Mouse (Mus musculus) naive thymus-derived CD4-positive, alpha-beta T cell, adult 2 months (primary cell): Measurements from ENCODE around the gene Emilin3.
"Not testable (repeated sequence)": the region's sequence is repeated elsewhere in the genome, so short reads cannot be mapped to it uniquely, and the experiment has no call there.

Experiments
- DNase-seq: peaks from one replicate; pipeline ENCODE4 v3.0.0-alpha.2; 2011; ENCODE audit warnings: low read depth

Emilin3 gene

DNA sequence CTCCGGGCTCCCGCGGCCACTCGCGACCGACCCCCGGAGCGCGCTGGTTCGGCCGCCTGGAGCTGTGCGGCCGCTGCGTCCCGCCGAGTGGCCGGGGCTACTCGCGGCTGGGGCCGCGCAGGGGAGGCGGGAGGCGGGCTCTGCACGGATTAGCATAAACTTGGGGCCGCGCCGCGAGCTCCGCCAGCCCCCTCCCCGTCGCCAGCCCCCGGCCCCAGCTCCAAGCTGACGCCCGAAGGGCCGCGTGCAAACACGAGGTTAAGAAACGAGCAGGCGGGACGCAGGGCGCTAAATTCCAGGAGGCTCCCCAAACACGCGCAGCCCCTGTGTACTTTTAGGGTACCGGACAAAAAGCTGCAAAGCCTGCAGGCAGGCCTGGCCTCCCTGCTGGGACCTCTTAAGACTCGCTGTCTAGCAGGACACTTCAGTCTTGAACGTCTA, at the start of gene Emilin3:
Emilin3 (minus strand) TSS at position 98 of the 441 bp plus-strand sequence.
- DNase-seq, result no peak

DNA sequence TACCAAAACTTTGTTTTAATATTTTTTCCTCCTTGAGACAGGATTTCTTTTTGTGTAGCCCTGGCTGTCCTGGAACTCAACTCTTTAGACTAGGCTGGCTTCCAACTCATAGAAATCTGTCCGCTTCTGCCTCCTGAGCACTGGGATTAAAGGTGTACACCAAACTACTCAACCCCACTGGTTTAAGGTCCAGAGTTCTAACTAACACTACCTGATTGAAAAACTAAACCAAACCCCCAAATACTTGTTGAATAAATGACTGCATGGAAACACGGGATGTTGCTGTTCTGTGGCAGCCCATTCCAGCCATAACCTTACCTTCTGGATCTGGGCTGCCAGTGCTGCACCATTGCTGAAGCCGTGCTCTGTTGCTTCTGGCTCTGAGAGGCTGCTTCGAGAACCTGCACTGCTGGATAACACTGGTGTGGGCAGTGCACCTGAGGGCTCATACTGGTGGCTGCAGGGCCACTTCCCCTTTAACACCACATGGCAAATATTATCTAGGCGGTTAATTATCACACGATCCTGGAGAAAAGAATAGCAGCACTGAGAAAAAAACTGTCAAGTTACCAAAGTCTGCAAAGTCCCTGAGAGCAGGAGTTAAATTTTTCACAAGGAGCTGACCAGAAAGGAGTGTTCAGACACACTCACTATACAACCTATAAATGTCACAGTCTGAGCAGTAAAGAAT, 49.0 kb upstream of the Emilin3 start:
- no peak for DNase-seq

DNA sequence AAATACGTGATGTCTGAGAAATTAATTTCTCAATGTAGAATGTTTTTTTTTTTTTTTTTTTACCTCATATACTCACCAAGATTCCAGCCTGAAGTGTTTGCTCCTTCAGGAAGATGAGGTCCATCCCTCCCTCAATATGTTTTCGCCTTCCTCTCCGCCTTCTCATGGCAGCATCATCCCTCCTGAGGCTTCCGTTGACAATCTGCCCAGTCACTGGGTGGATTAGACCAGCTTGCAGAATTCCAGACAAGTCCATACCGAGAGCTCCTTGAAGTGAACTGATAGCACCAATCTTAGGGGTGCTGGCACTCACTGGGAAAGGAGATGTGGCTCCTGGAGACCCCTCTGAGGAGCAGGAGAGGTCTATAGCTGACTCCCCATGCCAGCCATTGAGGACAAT, 47.8 kb upstream of the Emilin3 start:
- no peak for DNase-seq

DNA sequence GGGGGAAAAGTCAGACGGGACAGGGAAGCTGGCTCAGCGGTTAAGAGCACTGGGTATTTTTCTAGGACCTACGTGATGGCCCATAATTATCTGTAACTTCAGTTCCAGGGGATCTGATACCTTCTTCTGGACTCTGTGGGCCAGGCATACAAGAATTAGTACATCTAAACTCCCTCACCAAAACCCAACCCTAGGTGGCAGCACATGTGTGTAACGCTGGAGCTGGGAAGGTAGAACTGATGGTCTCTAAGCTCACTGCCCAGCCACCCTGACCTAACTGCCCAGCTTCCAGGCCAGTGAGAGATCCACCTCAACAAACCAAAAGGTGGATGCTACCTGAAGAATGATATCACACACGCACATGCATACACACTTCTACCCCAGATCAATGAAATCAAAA, 46.6 kb upstream of the Emilin3 start:
- DNase-seq, result no peak

DNA sequence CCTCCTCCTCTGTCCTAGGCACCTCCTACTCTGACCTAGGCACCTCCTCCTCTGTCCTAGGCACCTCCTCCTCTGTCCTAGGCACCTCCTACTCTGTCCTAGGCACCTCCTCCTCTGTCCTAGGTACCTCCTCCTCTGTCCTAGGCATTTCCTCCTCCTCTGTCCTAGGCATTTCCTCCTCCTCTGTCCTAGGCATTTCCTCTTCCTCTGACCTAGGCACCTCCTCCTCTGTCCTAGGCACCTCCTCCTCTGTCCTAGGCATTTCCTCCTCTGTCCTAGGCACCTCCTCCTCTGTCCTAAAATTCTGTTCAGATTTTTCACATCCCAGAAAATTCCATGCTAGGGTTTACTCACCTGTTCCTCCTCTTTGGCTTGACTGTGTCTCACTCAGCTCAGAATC, 45.7 kb upstream of the Emilin3 start:
- DNase-seq, result not testable (repeated sequence)

DNA sequence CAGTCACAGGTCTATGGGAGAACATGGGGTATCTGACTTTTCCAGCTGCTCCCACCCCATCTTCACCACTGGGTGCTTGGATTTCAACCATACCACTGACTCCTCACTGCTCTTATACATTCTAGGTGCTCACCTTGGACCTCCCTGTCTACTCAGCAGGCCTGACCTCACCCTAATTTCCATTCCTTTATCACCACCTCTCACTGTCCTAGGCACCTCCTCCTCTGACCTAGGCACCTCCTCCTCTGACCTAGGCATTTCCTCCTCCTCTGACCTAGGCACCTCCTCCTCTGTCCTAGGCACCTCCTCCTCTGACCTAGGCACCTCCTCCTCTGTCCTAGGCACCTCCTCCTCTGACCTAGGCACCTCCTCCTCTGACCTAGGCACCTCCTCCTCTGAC, 45.2 kb upstream of the Emilin3 start:
- DNase-seq, result not testable (repeated sequence)

DNA sequence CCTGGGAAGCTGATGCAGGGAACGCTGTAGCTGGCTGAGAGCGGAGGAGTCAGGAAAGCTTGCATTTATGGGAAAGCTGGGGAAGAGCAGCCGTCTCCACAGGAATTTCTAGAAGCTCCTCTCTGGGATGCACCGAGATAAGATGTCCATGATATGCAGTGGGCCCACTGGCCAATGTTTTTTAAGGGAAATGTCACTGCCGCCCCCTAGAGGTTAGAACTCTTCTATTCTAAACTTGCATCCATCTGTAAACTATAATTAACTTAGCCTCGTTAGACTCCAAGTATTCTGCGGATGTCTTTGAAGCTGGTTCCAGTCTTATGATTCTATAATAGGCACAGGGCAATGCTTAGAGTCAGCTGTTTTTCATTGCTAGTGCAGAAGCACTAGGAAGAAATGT, 43.2 kb upstream of the Emilin3 start:
- peak; percentile 9 for DNase-seq

DNA sequence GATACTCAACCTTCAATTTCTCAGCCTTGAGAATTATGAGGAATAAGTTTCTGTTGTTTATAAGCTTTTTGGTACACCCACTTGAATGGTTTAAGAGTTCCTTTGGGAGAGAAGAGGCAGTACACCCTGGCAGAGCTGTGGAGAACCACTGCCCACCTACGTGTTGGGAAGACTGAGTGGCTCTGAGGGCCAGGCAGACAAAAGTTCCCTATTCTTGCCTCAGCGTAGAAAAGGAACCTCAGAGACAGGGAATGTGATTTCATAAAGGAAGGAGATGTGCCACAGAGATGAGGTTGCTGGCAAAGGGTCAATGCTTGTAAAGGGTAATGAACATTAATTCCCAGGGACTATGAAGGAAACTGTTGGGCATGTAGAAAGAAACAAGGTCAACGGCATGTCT, 42.4 kb upstream of the Emilin3 start:
- DNase-seq, result no peak

DNA sequence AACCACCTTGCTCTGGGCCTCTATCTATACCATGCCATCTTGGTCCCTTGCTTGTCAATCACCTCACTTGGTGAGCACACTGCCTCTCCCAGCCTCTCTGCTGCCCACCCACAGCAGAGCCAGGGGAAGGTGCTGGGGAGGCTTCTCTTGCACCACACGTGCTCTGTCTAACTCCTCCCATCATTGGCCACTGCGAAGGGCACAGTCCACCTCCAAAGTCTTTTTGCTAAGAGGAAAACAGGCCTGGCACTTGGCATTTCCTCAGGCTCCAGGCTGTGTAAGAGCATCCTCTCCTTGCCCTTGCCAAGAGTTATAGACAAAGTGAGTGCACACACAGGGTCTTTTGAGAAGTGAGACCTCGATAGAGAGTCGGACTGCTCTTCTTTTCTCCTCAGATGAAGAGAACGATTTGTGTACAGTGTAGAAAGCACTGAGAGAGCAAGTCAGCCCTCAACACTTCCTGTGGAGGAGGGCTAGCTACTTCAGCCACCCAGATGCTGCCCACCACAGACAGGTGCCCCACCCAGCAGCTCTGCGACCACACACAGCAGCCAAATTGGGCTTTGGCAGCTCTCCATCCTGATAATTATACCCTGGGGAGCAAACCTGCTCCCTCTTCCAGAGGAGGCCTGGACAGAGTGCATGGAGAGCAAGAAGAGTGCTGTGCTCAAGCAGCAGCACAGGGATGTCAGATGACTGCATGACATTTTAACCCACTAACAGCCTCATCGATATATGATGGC, 41.2 kb upstream of the Emilin3 start:
- DNase-seq, result no peak

DNA sequence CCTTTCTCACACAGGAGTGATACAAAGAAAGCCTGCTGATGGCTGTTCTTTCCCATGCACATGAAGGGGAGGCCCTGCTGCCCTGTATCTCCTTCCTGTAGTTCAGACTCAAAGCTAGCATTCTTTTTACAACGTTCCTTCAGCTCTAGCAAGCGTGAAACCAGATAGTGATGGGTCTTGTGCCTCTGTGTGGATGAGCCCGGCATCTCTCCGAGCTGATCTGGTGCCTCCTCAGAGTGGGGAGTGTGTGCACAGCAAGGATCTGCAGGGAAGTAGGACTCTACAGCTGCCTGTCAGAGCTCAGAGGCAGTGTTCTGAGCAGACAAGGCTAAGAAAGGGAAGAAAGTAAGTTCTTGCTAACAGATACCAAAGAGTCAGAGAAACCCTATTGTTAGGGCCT, 39.5 kb upstream of the Emilin3 start:
- DNase-seq, result no peak

DNA sequence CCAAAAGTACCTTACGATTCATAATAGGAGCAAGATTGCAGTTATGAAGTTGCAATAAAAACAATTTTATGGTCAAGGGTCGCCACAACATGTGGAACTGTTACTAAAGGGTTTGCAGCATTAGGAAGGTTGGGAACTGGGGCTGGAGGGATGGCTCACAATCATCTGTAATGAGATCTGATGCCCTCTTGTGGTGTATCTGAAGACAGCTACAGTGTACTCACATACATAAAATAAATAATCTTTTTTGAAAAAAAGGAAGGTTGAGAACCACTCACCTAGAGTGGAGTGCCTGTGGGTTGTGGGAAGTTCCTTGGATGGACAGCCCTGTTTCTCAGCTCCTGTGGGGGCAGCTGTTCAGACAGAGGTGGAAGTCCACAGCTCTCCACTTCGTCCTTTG, 30.3 kb upstream of the Emilin3 start:
- DNase-seq, result no peak

DNA sequence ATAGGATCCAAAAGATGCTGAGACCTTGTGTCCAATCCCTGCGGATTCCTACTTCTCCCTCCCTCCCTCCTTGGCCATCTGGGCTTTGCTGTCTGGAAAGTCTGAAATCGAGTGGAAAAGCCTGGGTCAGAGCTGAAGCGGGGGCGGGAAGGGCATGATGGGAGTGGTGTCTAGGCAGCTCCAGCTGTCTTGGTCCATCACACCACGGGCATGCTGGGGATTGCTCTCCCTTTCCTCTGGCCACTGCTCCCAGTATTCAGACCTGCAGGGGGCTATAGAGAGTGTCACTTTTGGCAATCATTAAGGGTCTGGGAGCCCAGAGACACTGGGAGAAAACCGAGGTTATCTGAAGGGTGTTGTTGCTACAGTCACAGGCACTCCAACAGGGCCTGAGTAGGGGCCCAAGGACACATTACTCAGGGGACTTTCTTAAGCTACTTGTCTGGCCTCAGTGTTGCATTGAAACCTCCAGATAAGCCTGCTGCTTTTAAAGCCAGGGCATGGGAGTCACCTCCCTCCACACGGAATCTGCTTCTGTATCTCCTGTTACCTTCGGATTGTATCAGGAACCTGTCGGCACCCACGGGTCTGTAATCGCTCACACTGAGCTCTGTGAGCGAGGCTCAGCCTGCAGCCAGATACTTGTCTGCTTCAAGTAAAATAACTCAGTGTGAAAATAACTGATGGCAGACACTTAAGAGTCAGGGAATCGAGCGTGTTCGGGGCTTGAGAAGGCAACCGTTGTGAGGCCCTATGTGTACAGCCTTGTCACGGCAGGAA, 29.0 kb upstream of the Emilin3 start:
- DNase-seq, result no peak

DNA sequence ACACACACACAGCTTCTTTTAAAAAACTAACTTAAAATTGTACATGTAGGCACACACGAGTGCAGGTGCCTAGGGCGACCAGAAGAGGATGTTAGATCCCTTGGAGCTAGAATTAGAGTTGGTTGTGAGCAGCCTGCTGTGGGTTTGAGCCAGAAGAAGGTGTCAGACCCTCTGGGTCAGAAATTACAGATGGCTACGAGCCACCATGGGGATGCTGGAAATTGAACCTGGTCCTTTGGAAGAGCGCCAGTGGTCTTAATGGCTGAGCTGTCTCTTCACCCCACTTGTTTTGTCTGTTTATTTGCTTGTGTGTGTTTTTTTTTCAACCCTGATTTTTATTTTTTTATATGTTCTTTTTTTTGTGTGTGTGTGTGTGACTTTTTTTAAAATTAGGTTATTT, 22.3 kb upstream of the Emilin3 start:
- no peak for DNase-seq

DNA sequence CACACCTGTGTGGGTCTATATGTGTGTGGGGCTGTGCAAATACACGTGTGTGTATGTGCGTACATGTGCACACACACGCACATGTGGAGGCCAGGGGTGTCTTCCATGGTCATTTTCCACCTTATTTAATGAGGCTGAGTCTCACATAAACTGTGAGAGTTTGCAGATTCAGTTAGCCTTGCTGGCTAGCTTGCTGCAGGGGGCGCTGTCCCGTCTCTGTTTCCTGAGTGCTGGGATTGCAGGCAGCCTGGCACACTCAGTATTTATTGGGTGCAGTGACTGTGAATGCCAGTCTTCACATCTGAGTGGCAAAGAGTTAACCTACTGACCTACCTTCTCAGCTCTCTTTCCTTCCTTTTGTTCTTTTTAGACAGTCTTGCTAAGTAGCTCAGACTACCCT, 21.8 kb upstream of the Emilin3 start:
- DNase-seq, result no peak

DNA sequence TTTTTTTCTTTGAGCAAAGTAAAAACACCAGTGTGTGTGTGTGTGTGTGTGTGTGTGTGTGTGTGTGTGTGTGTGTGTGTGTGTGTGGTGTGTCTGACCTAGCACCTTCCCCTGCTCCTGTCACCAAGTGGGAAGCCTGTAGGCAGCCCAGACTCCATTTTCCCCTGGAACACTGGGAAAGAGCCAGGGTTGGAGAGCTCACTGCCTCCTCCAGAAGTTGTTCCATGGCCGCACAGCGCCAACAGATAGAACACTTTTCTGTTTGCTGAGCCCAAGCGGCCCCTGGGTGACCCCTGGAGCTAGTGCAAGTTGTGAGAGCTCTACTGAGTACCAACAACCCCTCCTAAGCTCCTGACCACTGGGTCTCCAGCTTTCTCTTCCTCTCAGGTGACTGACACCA, 20.9 kb upstream of the Emilin3 start:
- DNase-seq, result no peak

DNA sequence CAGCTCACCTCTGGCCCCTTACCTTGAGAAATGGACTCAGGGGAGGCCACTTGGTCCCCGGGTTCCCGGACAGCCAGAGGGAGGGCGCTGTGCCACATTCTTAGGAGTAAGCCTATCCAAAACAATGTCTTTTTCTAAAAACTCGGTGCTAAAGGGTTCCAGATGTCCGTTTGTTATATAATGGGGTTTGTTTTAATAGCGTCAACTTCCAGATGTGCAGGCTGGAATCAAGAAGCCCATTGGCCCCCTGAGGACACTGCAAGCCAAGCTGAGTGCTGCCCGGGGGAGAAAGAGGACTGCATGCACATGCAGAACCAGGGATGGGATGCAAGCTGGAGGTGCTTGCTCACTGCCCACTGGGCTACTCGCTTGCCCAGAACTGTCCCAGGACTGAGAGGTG, 20.2 kb upstream of the Emilin3 start:
- no peak for DNase-seq

DNA sequence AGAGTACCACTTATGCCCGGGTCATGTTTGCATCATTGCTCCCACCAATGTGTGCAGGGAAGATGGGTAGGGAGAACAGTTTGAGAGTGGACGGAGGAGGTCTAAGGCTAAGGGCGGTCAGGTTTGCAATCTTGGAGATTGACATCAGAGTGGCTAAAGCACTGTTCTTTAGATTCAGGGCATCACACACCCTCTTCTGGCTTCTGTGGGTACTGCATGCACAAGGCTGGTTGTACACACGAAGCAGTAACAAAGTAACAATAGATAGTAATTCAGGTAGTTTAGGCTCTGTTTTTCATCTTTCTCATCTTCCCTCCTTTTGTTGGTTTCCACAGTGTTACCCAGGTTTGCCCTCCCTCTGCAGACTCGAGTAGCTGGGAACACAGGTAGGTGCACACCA, 19.2 kb upstream of the Emilin3 start:
- no peak for DNase-seq

DNA sequence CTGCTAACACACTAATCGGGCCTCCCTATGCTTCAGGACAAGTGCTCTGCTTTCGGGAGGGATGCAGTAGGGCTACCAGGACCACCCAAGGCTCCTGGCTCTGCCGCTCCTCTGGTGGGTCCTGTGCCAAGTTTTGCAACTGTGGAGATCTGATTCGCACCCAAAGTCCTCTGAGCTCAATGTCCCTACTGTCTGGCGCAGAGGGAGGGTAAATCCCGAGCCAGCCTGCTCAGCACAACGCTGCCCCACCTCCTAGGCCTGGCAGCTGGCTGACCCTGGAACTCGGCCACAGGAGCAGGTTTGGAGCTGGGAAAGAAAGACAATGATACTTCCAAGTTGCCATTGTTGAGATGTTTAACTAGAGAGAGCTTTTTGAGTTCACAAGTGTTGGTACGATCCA, 13.1 kb upstream of the Emilin3 start:
- no peak for DNase-seq

DNA sequence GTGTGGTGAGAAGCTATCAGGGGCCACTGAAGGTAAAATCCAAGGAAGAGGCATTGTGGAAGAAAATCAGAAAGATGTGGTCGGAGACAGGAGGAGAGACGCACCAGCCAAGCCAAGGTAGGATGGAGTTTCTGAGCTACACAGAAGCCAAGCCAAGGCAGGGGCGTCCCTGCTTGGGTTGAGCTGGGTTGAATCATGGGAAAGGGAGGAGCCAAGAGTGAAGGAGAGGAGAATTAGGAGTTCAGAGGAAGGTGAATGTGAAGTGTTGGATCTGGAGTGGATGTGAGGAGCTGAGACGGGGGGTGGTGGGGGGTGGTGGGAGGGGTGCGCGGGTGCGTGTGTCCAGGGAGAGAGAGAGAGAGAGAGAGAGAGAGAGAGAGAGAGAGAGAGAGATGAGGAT, 9.2 kb upstream of the Emilin3 start:
- no peak for DNase-seq

DNA sequence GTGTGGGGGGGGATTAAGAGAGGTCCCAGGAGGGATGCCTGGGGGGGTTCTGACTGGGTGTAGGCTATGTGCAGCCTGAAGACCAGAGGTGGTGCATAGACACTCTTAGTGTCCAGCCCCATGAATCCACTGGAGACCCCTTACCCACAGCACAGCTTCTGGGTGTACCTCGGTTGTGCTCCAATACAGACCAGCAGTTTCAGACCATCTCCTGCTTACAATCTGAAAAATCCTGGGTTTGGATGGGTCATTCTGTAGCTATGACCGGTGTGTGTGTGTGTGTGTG, 6.7 kb upstream of the Emilin3 start:
- DNase-seq, result no peak

DNA sequence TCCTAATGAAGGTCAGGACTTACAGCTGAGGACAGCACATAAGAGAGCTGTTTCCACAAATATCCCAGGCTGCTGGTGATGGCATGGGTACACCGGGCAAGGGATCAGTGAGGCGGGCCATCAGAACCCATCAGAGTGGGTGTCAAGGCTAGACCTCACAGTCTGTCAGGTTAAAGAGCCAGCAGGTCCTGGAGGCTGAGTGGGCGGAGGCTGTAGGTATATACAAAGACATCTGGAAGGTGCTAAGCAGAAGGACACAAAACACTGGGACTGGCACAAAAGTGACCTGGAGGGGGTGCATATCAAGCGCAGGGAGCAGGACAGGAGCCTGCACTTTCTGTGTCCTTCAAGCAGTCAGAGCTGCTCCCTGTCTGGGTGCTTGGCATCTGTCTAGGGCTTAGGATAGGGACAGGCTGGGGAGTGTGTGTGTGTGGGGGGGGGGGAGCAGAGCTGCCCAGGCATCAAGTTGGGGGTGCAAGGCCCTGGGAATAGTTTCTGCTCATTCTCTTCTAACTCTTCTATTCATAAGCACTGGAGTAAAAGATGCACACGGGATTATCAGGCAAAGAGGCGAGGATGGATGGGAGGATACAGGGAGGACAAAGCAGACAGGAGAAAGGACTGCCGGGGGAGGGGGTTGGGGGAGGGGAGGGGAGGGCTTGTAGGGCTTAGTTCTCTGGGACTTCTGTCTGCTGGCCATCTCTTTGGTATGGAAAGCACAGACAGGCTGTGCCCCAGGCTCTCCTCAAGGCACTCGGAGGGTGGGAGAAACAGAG, 6.2 kb upstream of the Emilin3 start:
- DNase-seq, result no peak

DNA sequence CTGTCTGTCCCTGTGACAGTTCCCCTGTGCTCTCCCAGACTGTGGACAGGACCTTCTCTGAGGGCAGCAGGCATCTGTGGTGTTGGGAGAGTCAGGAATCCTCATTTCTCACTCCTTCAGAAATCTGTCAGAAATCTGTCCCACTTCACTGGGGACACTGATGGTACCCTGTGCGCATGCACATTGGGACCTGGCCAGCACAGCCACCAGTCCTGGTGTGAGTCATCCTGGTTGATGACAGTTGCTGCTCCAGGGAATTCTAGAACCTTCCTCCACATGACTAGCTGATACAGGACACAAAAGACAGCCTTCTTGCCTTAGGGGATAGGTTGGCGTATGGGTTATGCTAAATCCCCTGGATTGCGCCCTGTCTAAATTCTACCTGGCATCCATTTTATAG, 5.2 kb upstream of the Emilin3 start:
- DNase-seq, result no peak

DNA sequence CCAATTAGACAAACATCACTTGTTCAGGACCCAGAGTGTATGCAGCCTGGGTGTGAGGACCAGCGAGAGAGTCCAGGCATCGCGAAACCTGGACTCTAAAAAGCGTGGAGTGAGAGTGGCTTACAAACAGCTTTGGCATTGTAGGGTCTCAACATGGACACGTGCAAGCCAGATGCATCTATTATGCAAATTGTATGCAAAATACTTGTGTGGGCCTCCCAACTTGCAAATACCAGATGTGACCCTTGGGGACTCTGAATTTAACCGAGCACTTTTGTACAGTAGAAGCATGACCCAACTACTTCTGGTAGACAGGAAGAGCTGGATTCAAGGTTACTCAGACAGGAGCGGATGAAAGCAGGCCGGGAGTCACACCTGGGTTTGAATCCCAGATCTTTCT, 4.6 kb upstream of the Emilin3 start:
- no peak for DNase-seq
